Mouse (Mus musculus): ENCODE measurements at regions not wholly inside any gene's neighbourhood (a gene's known extent, or its start where the extent isn't known, plus 50 kb on each side); places are given as distances from the start of the nearest gene placed in this dataset.

DNA sequence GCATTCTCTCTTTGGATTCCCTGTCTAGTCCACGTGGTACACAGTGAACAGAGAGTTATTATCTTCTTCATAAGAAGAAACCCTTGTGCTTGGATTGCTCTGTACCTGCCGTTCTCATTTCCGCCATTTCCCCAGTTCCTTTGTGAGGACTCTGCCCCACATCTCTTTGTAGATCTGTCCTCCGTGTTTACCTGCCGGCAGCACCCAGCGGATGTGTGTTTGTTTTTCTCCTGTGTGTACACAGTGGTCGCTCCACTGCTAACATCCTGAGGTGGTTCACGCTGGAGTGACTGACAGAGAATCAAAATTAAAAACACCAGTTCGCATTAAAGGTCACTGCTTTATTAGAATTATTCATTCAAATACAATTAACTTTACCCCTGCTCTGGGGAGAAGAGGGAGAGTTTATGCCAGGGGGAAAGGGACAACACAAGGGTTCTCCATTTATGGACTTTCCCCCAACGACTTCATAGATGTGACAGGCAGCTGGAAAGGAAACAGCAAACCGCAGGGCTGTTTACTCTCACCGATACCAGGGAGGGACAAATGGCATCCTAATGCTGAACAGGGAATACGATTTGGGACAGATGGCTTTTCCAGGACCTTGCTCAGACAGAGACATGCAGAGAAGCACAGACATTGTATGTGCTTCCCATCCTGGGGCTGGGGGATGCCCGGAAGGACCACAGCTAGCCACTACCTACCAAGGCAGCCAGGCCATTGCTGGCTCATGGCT, 362.5 kb upstream of the Gm765 start:
- TF ChIP-seq CTCF (IDR thresholded peaks at IDR 0.05; ENCODE audit: low read depth): no peak
- TF ChIP-seq EP300 (IDR thresholded peaks at IDR 0.05; ENCODE audit: low read depth): no peak

All from liver, postnatal 0 days (tissue).